ENCODE assay signal across 1 mouse cellular context in the genomic region with DNA sequence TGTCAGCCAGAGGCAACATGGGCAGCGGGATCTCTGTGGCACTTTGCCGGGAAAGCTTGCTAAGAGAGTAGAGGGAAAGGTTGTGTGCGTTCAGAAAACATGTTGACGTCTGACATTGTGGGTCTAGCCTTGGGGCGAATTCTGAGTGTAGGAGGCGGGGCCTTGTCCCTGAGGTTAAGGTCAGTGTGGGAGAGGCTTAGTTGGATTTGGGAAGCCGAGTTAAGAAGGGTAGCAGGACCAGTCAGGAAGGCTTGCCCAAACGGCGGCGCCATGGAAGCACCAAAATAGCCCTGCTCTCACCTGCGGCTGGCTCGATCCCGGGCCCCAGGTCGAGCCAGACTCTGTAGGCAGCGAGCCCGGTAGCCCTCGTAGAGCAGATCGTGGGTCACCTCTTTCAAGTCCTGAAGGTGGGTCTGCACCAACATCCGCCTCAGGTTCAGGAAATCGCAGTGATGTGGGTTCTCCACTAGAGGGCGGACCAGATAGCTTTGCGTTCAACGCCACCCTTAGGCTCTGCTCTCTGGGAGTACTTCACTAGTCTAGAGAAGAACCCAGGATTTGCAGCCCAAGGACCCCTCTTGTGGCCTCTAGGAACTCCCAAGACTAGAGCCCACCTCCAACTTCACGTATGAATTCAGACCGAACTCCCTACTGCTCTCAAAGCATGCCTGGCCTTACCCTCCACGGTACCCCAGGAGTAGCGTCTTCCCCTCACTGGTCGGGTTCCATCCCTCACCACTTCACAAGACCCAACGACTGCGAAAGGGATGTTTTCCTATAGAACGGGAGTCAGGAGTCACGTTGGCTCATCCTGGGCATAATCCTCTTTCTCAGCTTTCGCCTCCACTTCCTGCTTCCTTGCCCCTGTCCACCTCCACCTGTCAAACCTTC.
TF ChIP-seq lines count a peak whose summit lies in the region.

No protein-coding gene starts in this region.

TF ChIP-seq in CH12.LX, 34 proteins besides CTCF, POLR2A, EP300 and RAD21:
- TF ChIP-seq RCOR1 (conservative IDR thresholded peaks at IDR 0.05; ENCODE audit: low read depth, low read length): no peak
- TF ChIP-seq KAT2A (IDR thresholded peaks at IDR 0.05; ENCODE audit: insufficient replicate concordance, low read length): no peak
- 0 out of 2 replicates have a peak, but pooled peaks have one; percentile 19 for TF ChIP-seq TBP (conservative IDR thresholded peaks at IDR 0.05; ENCODE audit: low read depth, low read length)
- TF ChIP-seq SMC3 (IDR thresholded peaks at IDR 0.05; ENCODE audit: low read depth, low read length): peak; percentile 65
- peak; percentile 59; the same call in 1 of the 2 replicates for TF ChIP-seq ELF1 (IDR thresholded peaks at IDR 0.05; ENCODE audit: low read depth, low read length)
